Mouse (Mus musculus) spleen, adult 2 months (tissue): ENCODE results near the gene Fancd2os.

Experiments used
- CTCF ChIP-seq: fragments of 200-500 bp; IDR thresholded peaks from 2 replicates; pipeline ENCODE4 v1.5.1; 2011; ENCODE audit warnings: mild to moderate bottlenecking, inconsistent platforms; ENCODE audit not compliant: insufficient read depth, insufficient read length, insufficient replicate concordance; ENCODE audit errors: extremely low read depth
- POLR2A ChIP-seq: fragments of 200-500 bp; IDR thresholded peaks from 2 replicates; pipeline ENCODE4 v1.6.1; 2011; ENCODE audit warnings: low read depth, low read length, inconsistent platforms

GRCm38 (mm10) chr6:113592637-113593036 lies 7.9 kb downstream of the Fancd2os start:
- TF ChIP-seq POLR2A (no peak), CTCF (no peak)
